Mouse (Mus musculus): Measurements from ENCODE around the gene R3hdm2. TPM values are rescaled to one million over a fixed set of nuclear protein-coding genes. Genes with fewer than 3 reads are reported as not detected.

The R3hdm2 gene
- total RNA-seq, 2 experiments from 2014 or later = 119 to 123 TPM

DNA sequence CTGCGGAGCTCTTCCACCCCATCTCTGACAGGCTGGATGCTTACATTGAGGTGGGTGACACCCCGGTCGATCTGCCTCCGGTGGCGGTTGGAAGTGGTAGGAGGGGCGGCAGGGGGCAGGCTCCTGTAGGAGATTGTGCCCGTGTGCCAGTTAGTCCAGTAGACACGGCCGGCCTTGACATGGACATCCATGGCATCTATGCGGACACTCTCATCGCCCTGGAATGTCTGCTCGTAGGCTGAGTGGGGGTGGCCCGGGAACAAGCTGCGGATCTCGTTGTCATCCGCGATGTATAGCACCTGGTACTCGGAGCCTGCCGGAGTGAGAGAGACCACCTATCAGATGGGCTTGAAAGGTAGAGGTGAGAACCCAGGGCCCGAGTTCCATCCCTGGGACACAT, 164.2 kb downstream of the R3hdm2 start:
- DNase-seq = no peak

DNA sequence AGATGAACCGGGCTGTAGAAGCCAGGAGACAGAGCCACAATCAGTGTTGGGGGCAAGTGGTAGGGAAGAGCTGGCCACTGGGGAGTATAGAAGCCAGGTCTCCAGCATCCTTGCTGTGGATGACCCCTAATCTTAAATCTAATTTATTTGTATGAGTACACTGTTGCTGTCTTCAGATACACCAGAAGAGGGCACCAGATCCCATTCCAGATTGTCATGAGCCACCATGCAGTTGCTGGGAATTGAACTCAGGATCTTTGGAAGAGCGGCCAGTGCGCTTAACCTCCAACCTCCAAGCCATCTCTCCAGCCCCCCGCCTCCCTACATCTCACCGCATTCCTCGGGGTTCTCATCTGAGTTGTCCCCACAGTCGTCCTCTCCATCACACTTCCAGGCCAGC, 166.4 kb downstream of the R3hdm2 start:
- DNase-seq = no peak

DNA sequence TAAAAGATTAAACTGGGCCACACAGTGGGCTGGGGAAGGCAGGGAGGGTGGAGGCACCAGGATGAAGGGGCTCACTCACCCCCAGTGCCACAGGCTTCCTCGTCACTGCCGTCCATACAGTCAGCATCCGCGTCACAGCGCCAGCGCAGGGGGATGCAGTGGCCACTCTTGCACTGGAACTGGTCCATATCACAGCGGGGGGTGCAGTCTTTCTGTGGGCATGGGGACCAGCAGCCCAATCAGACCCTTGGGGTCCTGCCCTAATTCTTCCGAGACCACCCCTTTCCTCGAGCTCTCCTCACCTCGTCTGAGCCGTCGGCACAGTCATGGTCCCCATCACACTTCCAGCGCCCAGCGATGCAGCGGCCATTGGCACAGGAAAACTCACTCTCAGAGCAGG, 168.1 kb downstream of the R3hdm2 start:
- no peak for DNase-seq

Other genes with a start within 250 kb of the R3hdm2 start
- gene B4galnt1, start 215.1 kb upstream of the R3hdm2 start, total RNA-seq (2021) = 10 to 100 TPM; 12.7 to 16.3 TPM
- gene Slc26a10, start 199.7 kb upstream of the R3hdm2 start, total RNA-seq (2021) = 10 to 100 TPM in 1 of 2 experiments, 1 to 10 TPM in 1; 7.4 to 13.7 TPM
- gene Arhgef25, start 190.2 kb upstream of the R3hdm2 start, total RNA-seq (2021) = 10 to 100 TPM; 18.1 to 26.5 TPM
- 10 to 100 TPM; 48.3 to 69.4 TPM for gene Dtx3, start 184.6 kb upstream of the R3hdm2 start, total RNA-seq (2021)
- gene Pip4k2c, start 168.7 kb upstream of the R3hdm2 start, total RNA-seq (2021) = 10 to 100 TPM; 27.7 to 30.9 TPM
- 10 to 100 TPM in 1 of 2 experiments, 1 to 10 TPM in 1; 7.4 to 16.9 TPM for gene Kif5a, start 117.0 kb upstream of the R3hdm2 start, total RNA-seq (2021)
- 100 to 1,000 TPM; 151 to 164 TPM for gene Dctn2, start 114.0 kb upstream of the R3hdm2 start, total RNA-seq (2021)
- 10 to 100 TPM; 42.9 to 66.4 TPM for gene Mbd6, start 91.3 kb upstream of the R3hdm2 start, total RNA-seq (2021)
- 10 to 100 TPM; 82.6 to 86.3 TPM for gene Mars, start 68.5 kb upstream of the R3hdm2 start, total RNA-seq (2021)
- gene Arhgap9, start 58.4 kb upstream of the R3hdm2 start, total RNA-seq (2021) = 1 to 10 TPM; 6.5 to 6.6 TPM
- 1 to 10 TPM; 5.2 to 5.6 TPM for gene Gli1, start 38.4 kb upstream of the R3hdm2 start, total RNA-seq (2021)
- 1 to 10 TPM; 1.2 to 6.6 TPM for gene Inhbe, start 25.9 kb upstream of the R3hdm2 start, total RNA-seq (2021)
- gene Inhbc, start 9.9 kb upstream of the R3hdm2 start, total RNA-seq (2021) = 10 to 100 TPM; 10.9 to 22.9 TPM
- 10 to 100 TPM in 1 of 2 experiments, 1 to 10 TPM in 1; 5.2 to 16.9 TPM for gene Stac3, start 121.4 kb downstream of the R3hdm2 start, total RNA-seq (2021)
- 10 to 100 TPM; 49.3 to 56.4 TPM for gene Ndufa4l2, start 134.6 kb downstream of the R3hdm2 start, total RNA-seq (2021)
- gene Shmt2, start 142.1 kb downstream of the R3hdm2 start, total RNA-seq (2021) = 10 to 100 TPM; 56.1 to 57.7 TPM
- 1 to 10 TPM; 5.3 TPM for gene Nxph4, start 154.2 kb downstream of the R3hdm2 start, total RNA-seq (2021)
- 100 to 1,000 TPM; 170 to 208 TPM for gene Lrp1, start 240.8 kb downstream of the R3hdm2 start, total RNA-seq (2021)